Mouse (Mus musculus) intestine, embryonic 14.5 days (tissue): ENCODE measurements around the gene Gm13304. TPM values are rescaled to one million over a fixed set of nuclear protein-coding genes. Genes with fewer than 3 reads are reported as not detected.
"Not testable (repeated sequence)": the region's sequence is repeated elsewhere in the genome, so short reads cannot be mapped to it uniquely, and the experiment has no call there.

ENCODE experiments used
- ATAC-seq: fragments of 200-750 bp; cut with Nextera tagmentation; replicated peaks from 2 replicates; pipeline ENCODE4 v1.8.0; 2017; ENCODE audit warnings: low read depth, moderate number of reproducible peaks, moderate TSS enrichment, moderate library complexity; ENCODE audit not compliant: low FRiP score, low TSS enrichment
- DNase-seq: peaks from one replicate; pipeline ENCODE4 v3.0.0-alpha.2; 2018; ENCODE audit warnings: low spot score
- H3K27ac ChIP-seq: fragments of 300-500 bp; sonication (generic); 2 replicates; pipeline ENCODE4 v1.5.1; 2014; ENCODE audit warnings: low read depth, mild to moderate bottlenecking, control low read depth
- H3K27me3 ChIP-seq: fragments of 300-500 bp; sonication (generic); replicated peaks from 2 replicates; pipeline ENCODE4 v1.6.1; 2014; ENCODE audit warnings: low read length, control low read depth; ENCODE audit not compliant: control insufficient read depth, insufficient read depth
- H3K36me3 ChIP-seq: fragments of 300-500 bp; sonication (generic); 2 replicates; pipeline ENCODE4 v1.6.1; 2014; ENCODE audit warnings: low read length, control low read depth; ENCODE audit not compliant: control insufficient read depth, insufficient read depth
- H3K4me1 ChIP-seq: fragments of 300-500 bp; sonication (generic); replicated peaks from 2 replicates; pipeline ENCODE4 v1.6.1; 2014; ENCODE audit warnings: low read length, control low read depth, mixed read lengths; ENCODE audit not compliant: control insufficient read depth, insufficient read depth
- H3K4me2 ChIP-seq: fragments of 300-500 bp; sonication (generic); 2 replicates; pipeline ENCODE4 v1.6.1; 2014; ENCODE audit warnings: low read length
- H3K4me3 ChIP-seq: fragments of 300-500 bp; sonication (generic); 2 replicates; pipeline ENCODE4 v1.5.1; 2014; ENCODE audit warnings: low read depth, low read length, control low read depth, mixed read lengths
- H3K9ac ChIP-seq: fragments of 300-500 bp; sonication (generic); 2 replicates; pipeline ENCODE4 v1.6.1; 2014; ENCODE audit warnings: mild to moderate bottlenecking, low read length
- H3K9me3 ChIP-seq: fragments of 300-500 bp; sonication (generic); 2 replicates; pipeline ENCODE4 v1.6.1; 2016; ENCODE audit warnings: low read length, control low read depth; ENCODE audit not compliant: control insufficient read depth
- WGBS: fragments of 180-500 bp; shearing (Covaris S2); extraction: QIAGEN DNeasy Blood & Tissue Kit; methylation state at CpG from one replicate; pipeline ENCODE4 v1.1.7; 2014; 5-methylcytosine and 5-hydroxymethylcytosine counted together
- polyA plus RNA-seq: library from polyadenylated mRNA; unstranded; fragments of >200 nt; fragmentation: Nextera tagmentation; extraction: Ambion mirVana; gene quantifications from 2 replicates; pipeline ENCODE4 v1.2.1, GENCODE M21; 2014

The Gm13304 gene
- polyA plus RNA-seq = not detected in 2 replicates

DNA sequence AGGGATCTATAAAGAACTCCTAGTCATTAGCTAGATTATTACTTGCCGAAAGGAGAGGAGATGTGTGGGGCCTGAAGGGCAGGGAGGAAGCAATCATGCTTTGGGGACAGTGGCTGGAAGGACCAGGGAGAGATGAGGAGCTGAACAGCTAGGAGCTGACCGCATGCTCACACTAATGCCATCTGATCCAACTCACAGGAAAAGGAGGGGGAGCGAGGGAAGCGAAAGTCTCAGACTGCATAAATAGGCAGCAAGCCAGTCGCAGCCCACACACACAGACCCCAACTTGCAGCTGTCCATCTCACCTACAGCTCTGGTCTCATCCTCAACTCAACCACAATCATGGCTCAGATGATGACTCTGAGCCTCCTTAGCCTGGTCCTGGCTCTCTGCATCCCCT is at the start of gene Gm13304:
TSS of gene Gm13304 (plus strand) at position 301 of the 400 bp plus-strand sequence.
- not testable (repeated sequence) for H3K27ac ChIP-seq, H3K36me3 ChIP-seq, H3K27me3 ChIP-seq, H3K9ac ChIP-seq, H3K4me3 ChIP-seq, H3K4me1 ChIP-seq, ATAC-seq, H3K4me2 ChIP-seq, H3K9me3 ChIP-seq, DNase-seq
- no CpG with 5 or more reads among the region's 5 CpGs for WGBS

DNA sequence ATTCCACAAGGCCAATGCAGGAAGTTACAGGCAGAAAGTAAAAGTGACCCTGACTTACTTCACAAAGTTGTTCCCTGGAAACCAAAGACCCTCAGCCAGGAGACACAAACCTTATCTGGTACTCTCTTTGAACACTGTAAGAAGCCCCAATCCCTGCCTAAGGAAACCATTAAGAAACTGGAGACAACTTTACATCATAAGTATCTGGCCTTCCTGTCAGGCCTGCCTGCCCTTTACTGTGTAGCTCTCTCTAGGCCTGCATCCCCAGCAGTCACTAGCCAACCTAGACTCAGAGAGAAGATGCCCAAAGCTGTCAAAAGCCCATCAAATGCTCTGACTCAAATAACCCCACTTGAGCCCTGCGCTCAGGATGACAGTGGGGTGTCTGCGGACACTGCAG is 23.7 kb upstream of the Gm13304 start, which contains the start of gene Gm3893:
TSS of gene Gm3893 (plus strand) at position 301 of the 400 bp plus-strand sequence.
- H3K9ac ChIP-seq, H3K4me1 ChIP-seq, H3K9me3 ChIP-seq, H3K4me2 ChIP-seq, ATAC-seq, H3K36me3 ChIP-seq, H3K27ac ChIP-seq, DNase-seq, H3K27me3 ChIP-seq, H3K4me3 ChIP-seq: not testable (repeated sequence)
- WGBS = no CpG with 5 or more reads among the region's 2 CpGs

DNA sequence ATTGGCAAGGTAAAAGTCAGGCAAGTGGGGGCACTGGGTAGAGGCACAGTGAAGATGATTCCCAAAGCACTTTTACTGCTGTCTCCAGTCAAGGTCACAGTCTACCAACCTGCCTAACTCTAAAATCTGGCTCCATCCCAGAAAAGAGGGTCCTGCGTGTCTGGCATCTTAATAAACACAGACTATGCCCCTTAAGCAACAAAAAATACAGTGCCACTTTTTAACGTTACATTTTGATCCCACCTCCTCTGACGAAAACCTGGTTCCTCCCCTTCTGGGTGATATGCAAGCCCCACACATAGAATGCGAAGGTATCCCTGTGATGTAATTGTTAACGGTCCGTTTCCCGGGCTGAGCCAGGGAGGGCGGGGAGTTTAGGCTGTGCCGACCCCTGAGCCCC is 38.5 kb downstream of the Gm13304 start, which contains the start of gene Gm13306:
TSS of gene Gm13306 (plus strand) at position 301 of the 400 bp plus-strand sequence.
- H3K27me3 ChIP-seq, H3K36me3 ChIP-seq, H3K4me3 ChIP-seq, H3K9me3 ChIP-seq, ATAC-seq, H3K9ac ChIP-seq, H3K27ac ChIP-seq, DNase-seq, H3K4me1 ChIP-seq, H3K4me2 ChIP-seq: not testable (repeated sequence)
- WGBS = no CpG with 5 or more reads among the region's 9 CpGs

Other genes starting within 250 kb of the Gm13304 start
- 20.5 TPM in 1 of 2 replicates, not detected in the other for gene Gm21541, start 211.2 kb upstream of the Gm13304 start, polyA plus RNA-seq
- gene Gm20878, start 173.2 kb upstream of the Gm13304 start, polyA plus RNA-seq = 2.0 and 2.4 TPM in 2 replicates
- 0.23 and 0.41 TPM in 2 replicates for gene Fam205a4, start 148.8 kb upstream of the Gm13304 start, polyA plus RNA-seq
- gene Gm21093, start 80.1 kb upstream of the Gm13304 start, polyA plus RNA-seq = 0.17 TPM in 1 of 2 replicates, not detected in the other
- not detected in 2 replicates for gene Gm3893, start 23.6 kb upstream of the Gm13304 start, polyA plus RNA-seq
- not detected in 2 replicates for gene Gm13306, start 38.6 kb downstream of the Gm13304 start, polyA plus RNA-seq
- gene Gm13305, start 53.8 kb downstream of the Gm13304 start, polyA plus RNA-seq = not detected in 2 replicates
- not detected in 2 replicates for gene Gm10600, start 125.8 kb downstream of the Gm13304 start, polyA plus RNA-seq
- gene Ccl21b, start 140.9 kb downstream of the Gm13304 start, polyA plus RNA-seq = not detected in 2 replicates
- gene Gm21953, start 179.4 kb downstream of the Gm13304 start, polyA plus RNA-seq = not detected in 2 replicates
- gene Fam205a3, start 203.5 kb downstream of the Gm13304 start, polyA plus RNA-seq = 0.05 TPM in 1 of 2 replicates, not detected in the other